Mouse (Mus musculus) CH12.LX (cell line): Measurements from ENCODE around the gene 4930455H04Rik. TPM values are rescaled to one million over a fixed set of nuclear protein-coding genes. Genes with fewer than 3 reads are reported as not detected.

Experiments used
- DNase-seq: peaks from one replicate; pipeline ENCODE4 v3.0.0-alpha.2; 2013; ENCODE audit errors: extremely low read depth
- H3K27ac ChIP-seq: 2 replicates; pipeline ENCODE4 v1.5.1; 2012; ENCODE audit warnings: low read depth, mild to moderate bottlenecking, control low read depth, moderate library complexity; ENCODE audit not compliant: insufficient read depth
- H3K27me3 ChIP-seq: replicated peaks from 2 replicates; pipeline ENCODE3; 2012; ENCODE audit warnings: inconsistent platforms
- H3K36me3 ChIP-seq, 2 experiments: replicated peaks in 1 of 2; 2 replicates each; pipeline versions ENCODE3 to v1.6.1; 2012; ENCODE audit warnings: inconsistent platforms in 1 of 2, low read length in 1 of 2, mild to moderate bottlenecking in 1 of 2, mixed read lengths in 1 of 2, moderate library complexity in 1 of 2; ENCODE audit not compliant: control insufficient read depth in 1 of 2, insufficient read depth in 1 of 2
- H3K4me1 ChIP-seq, 2 experiments: 2 replicates each; pipeline ENCODE4 v1.6.1; 2012; ENCODE audit warnings: inconsistent platforms in 1 of 2, moderate library complexity in 1 of 2; ENCODE audit not compliant: insufficient read depth in 2 of 2, control insufficient read depth in 1 of 2
- H3K4me2 ChIP-seq: 2 replicates; pipeline ENCODE4 v1.6.1; 2012; ENCODE audit warnings: low read depth, mild to moderate bottlenecking, control low read depth; ENCODE audit not compliant: poor library complexity, insufficient read depth, severe bottlenecking
- H3K4me3 ChIP-seq, 3 experiments: fragments of 150-350 bp in 1 of 3; sonication (generic) in 1 of 3; replicated peaks in 1 of 3; 2 replicates each; pipeline versions ENCODE3 to v1.5.1; 2011 to 2012; ENCODE audit warnings: low read depth in 2 of 3, low read length in 2 of 3, mild to moderate bottlenecking in 2 of 3, moderate library complexity in 2 of 3, control low read depth in 1 of 3, improper control_type of control experiment in 1 of 3, inconsistent platforms in 1 of 3, mixed read lengths in 1 of 3; ENCODE audit not compliant: poor library complexity in 1 of 3
- H3K79me2 ChIP-seq: replicated peaks from 2 replicates; pipeline ENCODE4 v1.6.1; 2012; ENCODE audit warnings: mild to moderate bottlenecking, moderate library complexity; ENCODE audit not compliant: control insufficient read depth, poor library complexity, insufficient read depth, severe bottlenecking; ENCODE audit errors: extremely low read depth
- H3K9ac ChIP-seq: 2 replicates; pipeline ENCODE4 v1.6.1; 2012; ENCODE audit warnings: low read depth, mild to moderate bottlenecking, control low read depth, moderate library complexity; ENCODE audit not compliant: insufficient read depth
- H3K9me3 ChIP-seq: replicated peaks from 2 replicates; pipeline ENCODE3; 2012; ENCODE audit warnings: low read length, inconsistent platforms, mixed read lengths
- BHLHE40 ChIP-seq: IDR thresholded peaks from 2 replicates; pipeline ENCODE4 v1.6.1; 2011; ENCODE audit warnings: mild to moderate bottlenecking, low read depth, low read length, improper control_type of control experiment
- CTCF ChIP-seq, 2 experiments: IDR thresholded peaks in 1 of 2; conservative IDR thresholded peaks in 1 of 2; 2 replicates each; pipeline ENCODE4 v1.5.1; 2011 to 2012; ENCODE audit warnings: low read depth in 2 of 2, low read length in 2 of 2, improper control_type of control experiment in 1 of 2, inconsistent platforms in 1 of 2, mild to moderate bottlenecking in 1 of 2, moderate library complexity in 1 of 2
- ELF1 ChIP-seq: IDR thresholded peaks from 2 replicates; pipeline ENCODE4 v1.6.1; 2014; ENCODE audit warnings: low read depth, mild to moderate bottlenecking, inconsistent platforms, low read length, improper control_type of control experiment
- EP300 ChIP-seq: IDR thresholded peaks from 2 replicates; pipeline ENCODE4 v1.6.1; 2011; ENCODE audit warnings: low read length, improper control_type of control experiment
- ETS1 ChIP-seq: conservative IDR thresholded peaks from 2 replicates; pipeline ENCODE4 v1.6.1; 2012; ENCODE audit warnings: low read depth, mild to moderate bottlenecking, inconsistent platforms, low read length, improper control_type of control experiment, moderate library complexity
- KAT2A ChIP-seq: IDR thresholded peaks from 2 replicates; pipeline ENCODE4 v1.6.1; 2012; ENCODE audit warnings: low read length, improper control_type of control experiment, inconsistent platforms; ENCODE audit not compliant: insufficient replicate concordance
- MAZ ChIP-seq: IDR thresholded peaks from 2 replicates; pipeline ENCODE4 v1.6.1; 2012; ENCODE audit warnings: low read depth, mild to moderate bottlenecking, inconsistent platforms, low read length, improper control_type of control experiment, moderate library complexity
- MXI1 ChIP-seq: IDR thresholded peaks from 2 replicates; pipeline ENCODE4 v1.6.1; 2011; ENCODE audit warnings: mild to moderate bottlenecking, low read depth, low read length, improper control_type of control experiment
- MYC ChIP-seq: IDR thresholded peaks from 2 replicates; pipeline ENCODE4 v1.6.1; 2011; ENCODE audit warnings: low read depth, mild to moderate bottlenecking, improper control_type of control experiment, low read length
- NELFE ChIP-seq: IDR thresholded peaks from 2 replicates; pipeline ENCODE4 v1.6.1; 2011; ENCODE audit warnings: low read depth, low read length, improper control_type of control experiment
- NRF1 ChIP-seq: IDR thresholded peaks from 2 replicates; pipeline ENCODE4 v1.6.1; 2014; ENCODE audit warnings: low read depth, mild to moderate bottlenecking, inconsistent platforms, low read length, improper control_type of control experiment, moderate library complexity
- PAX5 ChIP-seq: IDR thresholded peaks from 2 replicates; pipeline ENCODE4 v1.6.1; 2012; ENCODE audit warnings: low read length, inconsistent platforms, mixed read lengths
- POLR2A ChIP-seq: IDR thresholded peaks from 2 replicates; pipeline ENCODE4 v1.6.1; 2011; ENCODE audit warnings: low read depth, mild to moderate bottlenecking, improper control_type of control experiment, low read length
- POLR2AphosphoS2 ChIP-seq: IDR thresholded peaks from 2 replicates; pipeline ENCODE4 v1.6.1; 2011; ENCODE audit warnings: low read depth, low read length, improper control_type of control experiment
- RCOR1 ChIP-seq: conservative IDR thresholded peaks from 2 replicates; pipeline ENCODE4 v1.6.1; 2012; ENCODE audit warnings: low read depth, mild to moderate bottlenecking, inconsistent platforms, low read length, improper control_type of control experiment
- SIN3A ChIP-seq: IDR thresholded peaks from 2 replicates; pipeline ENCODE4 v1.6.1; 2012; ENCODE audit warnings: low read length, improper control_type of control experiment, inconsistent platforms
- USF2 ChIP-seq: conservative IDR thresholded peaks from 2 replicates; pipeline ENCODE4 v1.6.1; 2011; ENCODE audit warnings: low read depth, low read length, improper control_type of control experiment
- ZC3H11A ChIP-seq: IDR thresholded peaks from 2 replicates; pipeline ENCODE4 v1.6.1; 2012; ENCODE audit warnings: low read depth, mild to moderate bottlenecking, inconsistent platforms, low read length, improper control_type of control experiment
- ZKSCAN1 ChIP-seq: IDR thresholded peaks from 2 replicates; pipeline ENCODE4 v1.6.1; 2012; ENCODE audit warnings: low read depth, inconsistent platforms, low read length, improper control_type of control experiment, borderline replicate concordance
- ZMIZ1 ChIP-seq: IDR thresholded peaks from 2 replicates; pipeline ENCODE4 v1.6.1; 2012; ENCODE audit warnings: low read depth, mild to moderate bottlenecking, inconsistent platforms, low read length, improper control_type of control experiment
- dilution Hi-C: fragments of 300-500 bp; cut with MboI; formaldehyde crosslinking; loops from 2 replicates; pipeline ENCODE4 v1.14.3; 2020; ENCODE audit warnings: low sequenced_read_pairs; ENCODE audit not compliant: extremely low pct_unique_long_range_greater_than_20kb, extremely low pct_ligation_motif_present
- in situ Hi-C: fragments of 300-500 bp; cut with MboI; formaldehyde crosslinking; loops from 3 replicates; pipeline ENCODE4 v1.14.3; 2019; ENCODE audit warnings: low sequenced_read_pairs, low pct_ligation_motif_present, low pct_unique_long_range_greater_than_20kb, mixed read lengths
- polyA plus RNA-seq: library from polyadenylated mRNA; unstranded; fragments of >175 nt; gene quantifications from 2 replicates; pipeline ENCODE4 v1.2.1, GENCODE M21; 2012; ENCODE audit warnings: low read depth; ENCODE audit not compliant: insufficient read length
- total RNA-seq, 2 experiments: library from RNA; depleted of rRNA; stranded (reverse); fragments of 300-350 nt in 1 of 2; fragments of >200 nt in 1 of 2; gene quantifications; 2 replicates each; pipeline ENCODE4 v1.2.3; 2012 to 2014

4930455H04Rik gene
- total and polyA plus RNA-seq, 3 experiments: not detected

DNA sequence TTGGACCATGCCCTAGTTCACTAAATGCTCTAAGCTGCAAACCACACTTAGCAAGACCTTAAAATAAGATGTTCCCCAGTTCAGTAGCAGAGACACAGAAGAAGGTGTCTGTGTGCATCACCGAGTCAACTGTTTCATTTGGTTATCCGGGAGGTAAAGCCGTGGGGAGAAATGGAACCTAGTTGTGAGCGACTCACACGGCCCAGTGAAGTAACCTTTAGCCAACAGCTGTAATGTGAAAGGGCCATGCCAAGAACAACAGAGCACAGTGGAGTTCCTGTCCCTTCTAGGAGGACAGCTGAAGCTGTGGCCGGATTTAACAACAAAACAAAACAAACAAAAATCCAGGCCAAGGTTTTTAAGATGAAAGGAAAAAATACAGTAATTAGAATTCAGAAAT lies 1.3 kb upstream of the 4930455H04Rik start:
- Histone ChIP-seq H3K9ac (no peak overlapping the region), H3K79me2 (no peaks in the 10 kb centered on the region; the same call in 1 of the 2 replicates), H3K27ac (no peak overlapping the region), H3K4me3 (no peak overlapping the region), H3K4me2 (no peak overlapping the region), H3K27me3 (no peaks in the 10 kb centered on the region), H3K9me3 (no peaks in the 10 kb centered on the region), H3K36me3 (no peaks in the 10 kb centered on the region), H3K4me1 (no peaks in the 10 kb centered on the region)
- dilution Hi-C loops: no loop called here
- in situ Hi-C loops: no loop called here
- no peak for DNase-seq
- TF ChIP-seq CTCF (conservative IDR thresholded peaks at IDR 0.05 in 1 of 2, IDR thresholded peaks at IDR 0.05 in 1 of 2; ENCODE audit: low read depth in 2 of 2, low read length in 2 of 2) (no peak), USF2 (no peak), EP300 (no peak), SIN3A (no peak), ELF1 (no peak), ZKSCAN1 (no peak), KAT2A (no peak), MAZ (no peak), ZC3H11A (no peak), ZMIZ1 (no peak), POLR2AphosphoS2 (no peak)

DNA sequence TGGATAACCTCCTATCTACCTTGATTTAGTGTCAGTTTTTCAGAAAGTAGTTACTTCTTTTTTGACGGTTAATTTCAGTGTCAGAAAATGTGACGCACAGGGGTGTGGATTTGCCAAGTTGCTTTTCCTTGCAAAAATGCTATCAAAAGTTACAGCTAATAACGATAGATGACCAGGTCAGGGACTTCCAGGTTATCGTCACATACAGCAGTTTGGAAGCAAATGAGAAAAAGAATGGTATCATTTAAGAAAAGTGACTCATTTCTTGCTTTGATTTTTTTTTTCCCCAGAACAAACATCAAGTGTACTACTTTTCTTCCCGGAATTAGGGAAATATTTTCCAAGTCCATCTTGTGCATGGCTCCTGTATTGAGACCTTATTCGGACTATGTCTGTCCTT lies 631 bp upstream of the 4930455H04Rik start:
- no peak overlapping the region for H3K4me2 ChIP-seq
- H3K79me2 ChIP-seq: no peaks in the 10 kb centered on the region; the same call in 1 of the 2 replicates
- TF ChIP-seq USF2 (no peak), MXI1 (no peak), RCOR1 (no peak), BHLHE40 (no peak), ETS1 (no peak), MYC (no peak), SIN3A (no peak), ZMIZ1 (no peak), POLR2A (no peak), PAX5 (no peak), NRF1 (no peak), EP300 (no peak), NELFE (no peak)
- TF ChIP-seq, all 38 proteins: peak for 0
- Histone ChIP-seq H3K9ac (no peak overlapping the region), H3K4me3 (no peak overlapping the region), H3K4me1 (no peaks in the 10 kb centered on the region), H3K36me3 (no peaks in the 10 kb centered on the region), H3K9me3 (no peaks in the 10 kb centered on the region), H3K27ac (no peak overlapping the region), H3K27me3 (no peaks in the 10 kb centered on the region)
- in situ Hi-C loops (no loop called here), dilution Hi-C loops (no loop called here)
- no peak for DNase-seq
